ENCODE assay signal across 20 mouse cellular contexts in the genomic region with DNA sequence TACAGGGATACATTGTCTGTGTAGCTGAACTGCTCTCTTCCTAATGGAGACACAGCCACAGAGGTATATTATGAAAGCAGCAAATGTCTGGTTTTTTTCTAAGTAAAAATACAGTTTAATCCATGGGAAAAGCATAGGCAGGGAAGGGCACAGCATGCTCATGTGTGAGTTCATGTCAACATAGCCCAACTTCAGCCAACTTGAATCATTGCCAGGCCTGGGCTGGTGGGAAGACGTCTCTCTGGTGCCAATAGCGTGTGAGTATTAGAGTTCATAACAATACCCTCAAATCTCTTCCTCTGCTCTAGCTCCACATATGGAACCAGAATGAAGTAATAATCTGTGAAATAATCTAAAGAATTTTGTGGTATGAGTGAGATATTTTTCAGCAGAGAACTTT.
DNase-seq lines count a peak whose midpoint lies in the region; ATAC-seq and TF ChIP-seq lines count a peak whose summit lies in the region.
"Had no signal": no experiment of that assay in that cellular context is flagged by ENCODE, and none has a peak within 500 bp of the region (broad histone marks: within the 10 kb centered on the region; RNA-seq: fewer than 3 reads in every experiment).

No protein-coding gene starts in this region.

- H3K4me2 ChIP-seq in forebrain, postnatal 0 days (ENCODE audit: low read depth) = no peak overlapping the region
- H3K4me2 ChIP-seq in forebrain, embryonic 13.5 days = no peak overlapping the region
- H3K4me2 ChIP-seq in lung, postnatal 0 days (replicated peaks; ENCODE audit: low read depth, low read length) = no peak overlapping the region
- H3K4me2 ChIP-seq: forebrain, embryonic 15.5 days; hindbrain, embryonic 13.5 days had no signal

- DNase-seq in adrenal gland, postnatal 25 days = peak; percentile 9
- DNase-seq in adrenal gland, postnatal 4 days (ENCODE audit: low spot score in 2 of 2) = no peak
- peak; percentile 8 for DNase-seq in forebrain, postnatal 0 days
- DNase-seq in lung, postnatal 0 days (ENCODE audit: low spot score) = peak; percentile 14
- no peak for DNase-seq in lung, postnatal 36 days
- DNase-seq: cerebellum, adult 9-10 months; embryo, embryonic 11 days; kidney, adult 9 months; liver, postnatal 0 days; midbrain, embryonic 14.5 days; spleen, adult 18-20 months; thymus, postnatal 36 days had no signal

- TF ChIP-seq POLR2A in embryonic fibroblast, embryonic 13.5 days (IDR thresholded peaks at IDR 0.05; ENCODE audit: low read depth, low read length) = no peak

- no peak overlapping the region for H3K9ac ChIP-seq in forebrain, postnatal 0 days
- no peak overlapping the region for H3K9ac ChIP-seq in forebrain, embryonic 13.5 days
- H3K9ac ChIP-seq in lung, postnatal 0 days (replicated peaks; ENCODE audit: low read depth) = no peak overlapping the region
- H3K9ac ChIP-seq: forebrain, embryonic 15.5 days; hindbrain, embryonic 13.5 days; liver, postnatal 0 days had no signal

- H3K4me1 ChIP-seq in forebrain, postnatal 0 days (ENCODE audit: insufficient read depth) = no peaks in the 10 kb centered on the region
- no peaks in the 10 kb centered on the region for H3K4me1 ChIP-seq in forebrain, embryonic 13.5 days
- no peaks in the 10 kb centered on the region for H3K4me1 ChIP-seq in lung, postnatal 0 days (ENCODE audit: insufficient read depth, low read depth, low read length)
- no peaks in the 10 kb centered on the region for H3K4me1 ChIP-seq in embryonic fibroblast, embryonic 13.5 days (ENCODE audit: control insufficient read depth, insufficient read depth, low read length)
- H3K4me1 ChIP-seq: heart, embryonic 10.5 days; hindbrain, embryonic 13.5 days had no signal

- H3K27me3 ChIP-seq in forebrain, postnatal 0 days (ENCODE audit: insufficient read depth, low read length) = no peaks in the 10 kb centered on the region
- H3K27me3 ChIP-seq in forebrain, embryonic 13.5 days = no peaks in the 10 kb centered on the region
- H3K27me3 ChIP-seq in lung, postnatal 0 days (replicated peaks; ENCODE audit: insufficient read depth, low read length) = no peaks in the 10 kb centered on the region
- H3K27me3 ChIP-seq: forebrain, embryonic 15.5 days; hindbrain, embryonic 13.5 days had no signal

- no peak overlapping the region for H3K4me3 ChIP-seq in forebrain, postnatal 0 days (ENCODE audit: low read depth, low read length)
- no peak overlapping the region for H3K4me3 ChIP-seq in forebrain, embryonic 13.5 days
- H3K4me3 ChIP-seq in lung, postnatal 0 days (ENCODE audit: low read depth, low read length) = no peak overlapping the region
- no peak overlapping the region for H3K4me3 ChIP-seq in embryonic fibroblast, embryonic 13.5 days (ENCODE audit: insufficient read depth, low read length)
- H3K4me3 ChIP-seq: forebrain, embryonic 15.5 days; heart, embryonic 10.5 days; hindbrain, embryonic 13.5 days; limb, embryonic 10.5 days; myocyte had no signal

- no peaks in the 10 kb centered on the region for H3K36me3 ChIP-seq in forebrain, postnatal 0 days (ENCODE audit: insufficient read depth)
- H3K36me3 ChIP-seq in forebrain, embryonic 13.5 days (ENCODE audit: poor library complexity, severe bottlenecking) = no peaks in the 10 kb centered on the region
- no peaks in the 10 kb centered on the region for H3K36me3 ChIP-seq in lung, postnatal 0 days (ENCODE audit: insufficient read depth, low read length)
- H3K36me3 ChIP-seq: forebrain, embryonic 15.5 days; G1E; heart, embryonic 10.5 days; hindbrain, embryonic 13.5 days; limb, embryonic 10.5 days had no signal

- WGBS in forebrain, postnatal 0 days = 28% methylated on average over 2 of the region's 2 CpGs
- WGBS in forebrain, embryonic 13.5 days = 50% methylated on average over 2 of the region's 2 CpGs
- 29% methylated on average over 2 of the region's 2 CpGs for WGBS in lung, postnatal 0 days

- H3K27ac ChIP-seq in forebrain, postnatal 0 days (ENCODE audit: low read depth, low read length) = no peak overlapping the region
- H3K27ac ChIP-seq in forebrain, embryonic 13.5 days = no peak overlapping the region
- no peak overlapping the region for H3K27ac ChIP-seq in lung, postnatal 0 days (ENCODE audit: low read length)
- H3K27ac ChIP-seq in embryonic fibroblast, embryonic 13.5 days (ENCODE audit: insufficient read depth, low read length) = peak overlapping the region; percentile 57
- H3K27ac ChIP-seq: forebrain, embryonic 15.5 days; heart, embryonic 10.5 days; hindbrain, embryonic 13.5 days; limb, embryonic 10.5 days had no signal

- TF ChIP-seq CTCF in forebrain, postnatal 0 days (IDR thresholded peaks at IDR 0.05; ENCODE audit: low read depth) = no peak
- TF ChIP-seq CTCF in lung, postnatal 0 days (IDR thresholded peaks at IDR 0.05) = no peak
- TF ChIP-seq CTCF in embryonic fibroblast, embryonic 13.5 days (IDR thresholded peaks at IDR 0.05; ENCODE audit: borderline replicate concordance, insufficient read depth, low read length) = no peak

- no peak for TF ChIP-seq EP300 in lung, postnatal 0 days (IDR thresholded peaks at IDR 0.05)

- H3K9me3 ChIP-seq in forebrain, postnatal 0 days (ENCODE audit: low read length) = no peaks in the 10 kb centered on the region
- H3K9me3 ChIP-seq in forebrain, embryonic 13.5 days (replicated peaks) = no peaks in the 10 kb centered on the region
- H3K9me3 ChIP-seq in lung, postnatal 0 days (ENCODE audit: low read length) = no peaks in the 10 kb centered on the region
- H3K9me3 ChIP-seq: forebrain, embryonic 15.5 days; G1E; heart, embryonic 10.5 days; hindbrain, embryonic 13.5 days; limb, embryonic 10.5 days had no signal

- ATAC-seq in forebrain, postnatal 0 days = no peak
- ATAC-seq in forebrain, embryonic 13.5 days = no peak
- ATAC-seq in lung, postnatal 0 days = no peak
- ATAC-seq: forebrain, embryonic 15.5 days; liver, postnatal 0 days had no signal

Comparison
In these comparisons a context has a peak if more than half of its experiments do, and no peak if none do; other contexts are left out.
1. DNase-seq: peak in adrenal gland, postnatal 25 days (single experiment), forebrain, postnatal 0 days (single experiment) and lung, postnatal 0 days (single experiment); none in adrenal gland, postnatal 4 days (0 of 2) and lung, postnatal 36 days (single experiment).